24 mouse cellular contexts compared by ENCODE assay signal in genomic region chr5:133660351-133660750, GRCm38 (mm10).
DNase-seq lines count a peak whose midpoint lies in the region; ATAC-seq and TF ChIP-seq lines count a peak whose summit lies in the region.
"Had no signal": no experiment of that assay in that cellular context is flagged by ENCODE, and none has a peak within 500 bp of the region (broad histone marks: within the 10 kb centered on the region; RNA-seq: fewer than 3 reads in every experiment).

No protein-coding gene starts in this region.

- 51% methylated on average over 11 of the region's 11 CpGs for WGBS in lung, postnatal 0 days
- WGBS in forebrain, embryonic 12.5 days = 88% methylated on average over 11 of the region's 11 CpGs

- H3K9me3 ChIP-seq in lung, postnatal 0 days (ENCODE audit: low read length) = no peaks in the 10 kb centered on the region
- no peaks in the 10 kb centered on the region for H3K9me3 ChIP-seq in forebrain, embryonic 12.5 days
- H3K9me3 ChIP-seq: embryonic facial prominence, embryonic 10.5 days; embryonic facial prominence, embryonic 12.5 days had no signal

- H3K4me3 ChIP-seq in lung, postnatal 0 days (ENCODE audit: low read depth, low read length) = no peak overlapping the region
- no peak overlapping the region for H3K4me3 ChIP-seq in forebrain, embryonic 12.5 days (replicated peaks)
- H3K4me3 ChIP-seq: embryonic facial prominence, embryonic 10.5 days; embryonic facial prominence, embryonic 12.5 days had no signal

- H3K27me3 ChIP-seq in lung, postnatal 0 days (replicated peaks; ENCODE audit: insufficient read depth, low read length) = no peaks in the 10 kb centered on the region
- H3K27me3 ChIP-seq in forebrain, embryonic 12.5 days = 0 out of 2 replicates have a peak, but pooled peaks cover 5% of the 10 kb centered on the region
- H3K27me3 ChIP-seq: CH12.LX; embryonic facial prominence, embryonic 12.5 days; Patski had no signal

- no peak overlapping the region for H3K9ac ChIP-seq in lung, postnatal 0 days (replicated peaks; ENCODE audit: low read depth)
- no peak overlapping the region for H3K9ac ChIP-seq in forebrain, embryonic 12.5 days
- H3K9ac ChIP-seq: embryonic facial prominence, embryonic 12.5 days had no signal

- TF ChIP-seq CTCF in lung, postnatal 0 days (IDR thresholded peaks at IDR 0.05) = no peak

- ATAC-seq in lung, postnatal 0 days = no peak
- no peak for ATAC-seq in forebrain, embryonic 12.5 days (ENCODE audit: low FRiP score)
- ATAC-seq: activated CD4-positive, CD25-positive, alpha-beta regulatory T cell, adult 4 months; CD4-positive, CD25-positive, alpha-beta regulatory T cell, adult 4 months; forebrain, embryonic 14.5 days; forebrain, embryonic 16.5 days; Patski had no signal

- no peak overlapping the region for H3K4me2 ChIP-seq in lung, postnatal 0 days (replicated peaks; ENCODE audit: low read depth, low read length)
- H3K4me2 ChIP-seq in forebrain, embryonic 12.5 days = no peak overlapping the region
- H3K4me2 ChIP-seq: embryonic facial prominence, embryonic 12.5 days had no signal

- peak; percentile 66 for TF ChIP-seq EP300 in lung, postnatal 0 days (IDR thresholded peaks at IDR 0.05)

- H3K27ac ChIP-seq in lung, postnatal 0 days (ENCODE audit: low read length) = no peak overlapping the region
- no peak overlapping the region for H3K27ac ChIP-seq in forebrain, embryonic 12.5 days
- H3K27ac ChIP-seq: embryonic facial prominence, embryonic 10.5 days; embryonic facial prominence, embryonic 12.5 days had no signal

- DNase-seq in lung, adult 18-20 months = peak; percentile 7 to 29
- no peak for DNase-seq in lung, postnatal 4 days
- peak; percentile 37 for DNase-seq in lung, postnatal 0 days (ENCODE audit: low spot score)
- DNase-seq in lung, postnatal 25 days (ENCODE audit: low spot score) = peak; percentile 15
- DNase-seq in ovary, adult 18-20 months (ENCODE audit: low spot score) = no peak
- DNase-seq: adrenal gland, adult 8-10 months; adrenal gland, postnatal 14 days; adrenal gland, postnatal 36 days; B cell, adult 2 months; cerebellum, adult 11-12 months; cerebellum, adult 2 months; cerebellum, adult 9-10 months; cerebellum, postnatal 10 days; cerebellum, postnatal 25 days had no signal

- H3K36me3 ChIP-seq in lung, postnatal 0 days (ENCODE audit: insufficient read depth, low read length) = no peaks in the 10 kb centered on the region
- H3K36me3 ChIP-seq in forebrain, embryonic 12.5 days (replicated peaks) = no peaks in the 10 kb centered on the region
- H3K36me3 ChIP-seq: embryonic facial prominence, embryonic 10.5 days; embryonic facial prominence, embryonic 12.5 days; G1E had no signal

- H3K4me1 ChIP-seq in lung, postnatal 0 days (ENCODE audit: insufficient read depth, low read depth, low read length) = no peaks in the 10 kb centered on the region
- H3K4me1 ChIP-seq in forebrain, embryonic 12.5 days = no peaks in the 10 kb centered on the region
- H3K4me1 ChIP-seq: embryonic facial prominence, embryonic 10.5 days; embryonic facial prominence, embryonic 12.5 days had no signal

Comparison
In these comparisons a context has a peak if more than half of its experiments do, and no peak if none do; other contexts are left out.
1. DNase-seq: peak in lung, adult 18-20 months (2 of 2), lung, postnatal 0 days (single experiment) and lung, postnatal 25 days (single experiment); none in lung, postnatal 4 days (0 of 2) and ovary, adult 18-20 months (single experiment).